Mouse (Mus musculus): ENCODE results near the gene Arid3c.

- TF ChIP-seq POLR2A (IDR thresholded peaks at IDR 0.05; ENCODE audit: insufficient read depth, low read depth, low read length), result no peak
- no peak for TF ChIP-seq EP300 (IDR thresholded peaks at IDR 0.05; ENCODE audit: insufficient read depth, low read depth, low read length)
- TF ChIP-seq CTCF (IDR thresholded peaks at IDR 0.05), result peak; percentile 71
These were observed 15.3 kb downstream of the Arid3c start for GRCm38 (mm10) chr4:41715596-41715995.

Measured in heart, adult 2 months (tissue).